Mouse (Mus musculus) spleen, adult 2 months (tissue): ENCODE data around the gene Bysl.

ENCODE experiments used
- CTCF ChIP-seq: fragments of 200-500 bp; IDR thresholded peaks from 2 replicates; pipeline ENCODE4 v1.5.1; 2011; ENCODE audit warnings: mild to moderate bottlenecking, inconsistent platforms; ENCODE audit not compliant: insufficient read depth, insufficient read length, insufficient replicate concordance; ENCODE audit errors: extremely low read depth
- POLR2A ChIP-seq: fragments of 200-500 bp; IDR thresholded peaks from 2 replicates; pipeline ENCODE4 v1.6.1; 2011; ENCODE audit warnings: low read depth, low read length, inconsistent platforms

- no peak for TF ChIP-seq CTCF
- no peak for TF ChIP-seq POLR2A
These were observed 15.8 kb downstream of the Bysl start for GRCm38 (mm10) chr17:47595248-47596161.
